Mouse (Mus musculus): ENCODE data around the gene Ccdc57.

DNA sequence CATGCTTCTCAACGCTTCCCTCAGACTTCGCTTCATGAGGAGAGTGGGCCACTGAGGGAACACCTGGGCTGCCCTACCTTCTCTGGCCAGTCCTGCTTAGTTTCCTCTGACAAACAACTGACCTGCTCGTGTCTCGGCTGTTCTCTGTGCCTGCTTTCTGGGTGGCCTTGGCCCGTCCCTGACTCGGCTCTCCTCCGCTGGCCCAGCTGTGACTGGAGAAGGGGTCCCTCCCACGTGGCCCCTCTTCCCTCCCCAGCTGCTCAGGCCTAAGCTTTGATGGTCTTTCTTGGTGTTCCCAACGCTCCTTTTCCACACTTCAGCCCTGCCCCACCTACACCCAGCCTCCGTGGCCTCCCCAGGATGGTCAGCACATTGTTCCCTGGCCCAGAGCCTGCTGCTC is 69.9 kb downstream of the Ccdc57 start:
- TF ChIP-seq CTCF (conservative IDR thresholded peaks at IDR 0.05; ENCODE audit: insufficient read depth, insufficient read length, low read depth, low read length) (no peak), POLR2A (IDR thresholded peaks at IDR 0.05; ENCODE audit: low read depth, low read length) (no peak)

All from kidney, adult 2 months (tissue).